Mouse (Mus musculus) layer of hippocampus, adult 8-10 months (tissue): ENCODE measurements at regions not wholly inside any gene's neighbourhood (a gene's known extent, or its start where the extent isn't known, plus 50 kb on each side); places are given as distances from the start of the nearest gene placed in this dataset.

Experiments
- DNase-seq, 2 experiments: peaks; one replicate each; pipeline ENCODE4 v3.0.0; 2022; ENCODE audit warnings: low spot score in 2 of 2

GRCm38 (mm10) chr13:39351606-39352005 is 390.9 kb upstream of the Slc35b3 start:
- DNase-seq, result no peak

GRCm38 (mm10) chr13:39350668-39351067 is 390.0 kb upstream of the Slc35b3 start:
- peak; percentile 48 to 60 for DNase-seq

GRCm38 (mm10) chr13:39347761-39348160 is 387.1 kb upstream of the Slc35b3 start:
- DNase-seq, result no peak

GRCm38 (mm10) chr13:39334874-39335273 is 374.2 kb upstream of the Slc35b3 start:
- no peak for DNase-seq

- DNase-seq, result no peak
These were observed 369.1 kb upstream of the Slc35b3 start for GRCm38 (mm10) chr13:39329794-39330193.

GRCm38 (mm10) chr13:39326176-39326575 is 365.5 kb upstream of the Slc35b3 start:
- DNase-seq, result no peak

GRCm38 (mm10) chr13:39321111-39321510 is 360.4 kb upstream of the Slc35b3 start:
- DNase-seq, result no peak

GRCm38 (mm10) chr13:39309758-39310157 is 349.1 kb upstream of the Slc35b3 start:
- DNase-seq, result no peak

GRCm38 (mm10) chr13:39307845-39308244 is 347.2 kb upstream of the Slc35b3 start:
- no peak for DNase-seq

GRCm38 (mm10) chr13:39306851-39307250 is 346.2 kb upstream of the Slc35b3 start:
- DNase-seq, result no peak

GRCm38 (mm10) chr13:39297129-39297528 is 336.5 kb upstream of the Slc35b3 start:
- DNase-seq, result no peak

- DNase-seq, result peak; percentile 4
These were observed 329.7 kb upstream of the Slc35b3 start for GRCm38 (mm10) chr13:39290216-39290960.

GRCm38 (mm10) chr13:39282272-39282671 is 321.6 kb upstream of the Slc35b3 start:
- no peak for DNase-seq

- DNase-seq, result no peak
These were observed 317.4 kb upstream of the Slc35b3 start for GRCm38 (mm10) chr13:39278101-39278500.

GRCm38 (mm10) chr13:39266024-39266423 is 305.3 kb upstream of the Slc35b3 start:
- DNase-seq, result no peak

- no peak for DNase-seq
These were observed 296.0 kb upstream of the Slc35b3 start for GRCm38 (mm10) chr13:39256708-39257107.

- no peak for DNase-seq
These were observed 294.7 kb upstream of the Slc35b3 start for GRCm38 (mm10) chr13:39255338-39255737.

- no peak for DNase-seq
These were observed 291.9 kb upstream of the Slc35b3 start for GRCm38 (mm10) chr13:39252591-39252990.

GRCm38 (mm10) chr13:39250096-39250495 is 289.4 kb upstream of the Slc35b3 start:
- DNase-seq, result no peak

- no peak for DNase-seq
These were observed 266.2 kb upstream of the Slc35b3 start for GRCm38 (mm10) chr13:39226829-39227228.

- no peak for DNase-seq
These were observed 265.0 kb upstream of the Slc35b3 start for GRCm38 (mm10) chr13:39225651-39226050.

GRCm38 (mm10) chr13:39211076-39211475 is 250.4 kb upstream of the Slc35b3 start:
- DNase-seq, result no peak

GRCm38 (mm10) chr13:39183715-39184179 is 223.1 kb upstream of the Slc35b3 start:
- peak in 1 of 2 experiments; percentile 4 for DNase-seq
